Mouse (Mus musculus) kidney, postnatal 0 days (tissue): ENCODE measurements at regions not wholly inside any gene's neighbourhood (a gene's known extent, or its start where the extent isn't known, plus 50 kb on each side); places are given as distances from the start of the nearest gene placed in this dataset.

Source experiments
- ATAC-seq: fragments of 200-750 bp; cut with Nextera tagmentation; replicated peaks from 2 replicates; pipeline ENCODE4 v1.8.0; 2017; ENCODE audit warnings: low read depth, moderate number of reproducible peaks, moderate TSS enrichment, moderate library complexity; ENCODE audit not compliant: low FRiP score
- DNase-seq: peaks from one replicate; pipeline ENCODE4 v3.0.0-alpha.2; 2016; ENCODE audit warnings: low spot score
- H3K27ac ChIP-seq: fragments of 300-500 bp; sonication (generic); 2 replicates; pipeline ENCODE4 v1.5.1; 2014; ENCODE audit warnings: mild to moderate bottlenecking
- H3K27me3 ChIP-seq: fragments of 300-500 bp; sonication (generic); 2 replicates; pipeline ENCODE4 v1.6.1; 2014; ENCODE audit warnings: low read length, mixed read lengths; ENCODE audit not compliant: insufficient read depth
- H3K36me3 ChIP-seq: fragments of 300-500 bp; sonication (generic); 2 replicates; pipeline ENCODE4 v1.6.1; 2014; ENCODE audit warnings: low read length, mixed read lengths; ENCODE audit not compliant: insufficient read depth
- H3K4me1 ChIP-seq: fragments of 300-500 bp; sonication (generic); replicated peaks from 2 replicates; pipeline ENCODE4 v1.6.1; 2014; ENCODE audit warnings: antibody characterized with exemption, low read length, mixed read lengths; ENCODE audit not compliant: insufficient read depth
- H3K4me2 ChIP-seq: fragments of 300-500 bp; sonication (generic); 2 replicates; pipeline ENCODE4 v1.6.1; 2014; ENCODE audit warnings: mild to moderate bottlenecking, low read length, moderate library complexity, mixed read lengths
- H3K4me3 ChIP-seq: fragments of 300-500 bp; sonication (generic); replicated peaks from 2 replicates; pipeline ENCODE4 v1.5.1; 2014; ENCODE audit warnings: low read depth, low read length
- H3K9ac ChIP-seq: fragments of 300-500 bp; sonication (generic); 2 replicates; pipeline ENCODE4 v1.6.1; 2014; ENCODE audit warnings: low read depth, low read length
- H3K9me3 ChIP-seq: fragments of 300-500 bp; sonication (generic); replicated peaks from 2 replicates; pipeline ENCODE4 v1.6.1; 2016; ENCODE audit warnings: low read length, inconsistent platforms, mixed read lengths
- CTCF ChIP-seq: IDR thresholded peaks from 2 replicates; pipeline ENCODE4 v1.5.1; 2016; ENCODE audit warnings: antibody characterized with exemption, low read depth, mild to moderate bottlenecking, moderate library complexity
- WGBS: fragments of 180-500 bp; shearing (Covaris S2); extraction: QIAGEN DNeasy Blood & Tissue Kit; methylation state at CpG from one replicate; pipeline ENCODE4 v1.1.7; 2014; 5-methylcytosine and 5-hydroxymethylcytosine counted together

GRCm38 (mm10) chr8:7760987-7761386, 900.1 kb downstream of the Efnb2 start:
- Histone ChIP-seq H3K9me3 (no peaks in the 10 kb centered on the region), H3K27me3 (no peaks in the 10 kb centered on the region), H3K27ac (no peak overlapping the region), H3K36me3 (no peaks in the 10 kb centered on the region), H3K4me2 (no peak overlapping the region), H3K9ac (no peak overlapping the region), H3K4me1 (no peaks in the 10 kb centered on the region), H3K4me3 (no peak overlapping the region)
- TF ChIP-seq CTCF = no peak
- ATAC-seq (no peak), DNase-seq (no peak)
- WGBS = 85% methylated on average over 4 of the region's 4 CpGs

GRCm38 (mm10) chr8:7732726-7733125, 928.3 kb downstream of the Efnb2 start:
- Histone ChIP-seq H3K27ac (no peak overlapping the region), H3K9ac (no peak overlapping the region), H3K4me2 (no peak overlapping the region), H3K9me3 (no peaks in the 10 kb centered on the region), H3K4me3 (no peak overlapping the region), H3K36me3 (no peaks in the 10 kb centered on the region), H3K27me3 (no peaks in the 10 kb centered on the region), H3K4me1 (no peaks in the 10 kb centered on the region)
- WGBS = 63% methylated on average over 2 of the region's 2 CpGs
- DNase-seq (no peak), ATAC-seq (no peak)
- no peak for TF ChIP-seq CTCF

GRCm38 (mm10) chr8:7721880-7722279, 939.2 kb downstream of the Efnb2 start:
- Histone ChIP-seq H3K9ac (no peak overlapping the region), H3K4me3 (no peak overlapping the region), H3K36me3 (no peaks in the 10 kb centered on the region), H3K27me3 (no peaks in the 10 kb centered on the region), H3K4me2 (no peak overlapping the region), H3K9me3 (no peaks in the 10 kb centered on the region), H3K4me1 (no peaks in the 10 kb centered on the region), H3K27ac (no peak overlapping the region)
- DNase-seq (no peak), ATAC-seq (no peak)
- WGBS = 89% methylated on average over 3 of the region's 3 CpGs
- no peak for TF ChIP-seq CTCF

- ATAC-seq (no peak), DNase-seq (no peak)
- 82% methylated on average over 5 of the region's 5 CpGs for WGBS
- H3K4me3 ChIP-seq = no peak overlapping the region
- H3K27ac ChIP-seq = no peak overlapping the region
- H3K9me3 ChIP-seq = no peaks in the 10 kb centered on the region
- no peak for TF ChIP-seq CTCF
- no peak overlapping the region for H3K9ac ChIP-seq
- no peaks in the 10 kb centered on the region for H3K27me3 ChIP-seq
- no peak overlapping the region for H3K4me2 ChIP-seq
- no peaks in the 10 kb centered on the region for H3K36me3 ChIP-seq
- no peaks in the 10 kb centered on the region for H3K4me1 ChIP-seq
These were observed 941.9 kb downstream of the Efnb2 start for GRCm38 (mm10) chr8:7718898-7719696.

GRCm38 (mm10) chr8:7710764-7711163, 950.3 kb downstream of the Efnb2 start:
- Histone ChIP-seq H3K4me2 (no peak overlapping the region), H3K36me3 (no peaks in the 10 kb centered on the region), H3K27me3 (no peaks in the 10 kb centered on the region), H3K9me3 (no peaks in the 10 kb centered on the region), H3K9ac (no peak overlapping the region), H3K4me3 (no peak overlapping the region), H3K4me1 (no peaks in the 10 kb centered on the region), H3K27ac (no peak overlapping the region)
- DNase-seq (no peak), ATAC-seq (no peak)
- no peak for TF ChIP-seq CTCF
- WGBS = 63% methylated on average over 1 of the region's 1 CpGs

- Histone ChIP-seq H3K9ac (no peak overlapping the region), H3K27ac (no peak overlapping the region), H3K4me3 (no peak overlapping the region), H3K9me3 (no peaks in the 10 kb centered on the region), H3K27me3 (no peaks in the 10 kb centered on the region), H3K4me1 (no peaks in the 10 kb centered on the region), H3K4me2 (no peak overlapping the region), H3K36me3 (no peaks in the 10 kb centered on the region)
- TF ChIP-seq CTCF = no peak
- WGBS = 84% methylated on average over 1 of the region's 1 CpGs
- DNase-seq (no peak), ATAC-seq (no peak)
These were observed 951.6 kb downstream of the Efnb2 start for GRCm38 (mm10) chr8:7709406-7709805.
